Mouse (Mus musculus): ENCODE measurements at regions not wholly inside any gene's neighbourhood (a gene's known extent, or its start where the extent isn't known, plus 50 kb on each side); places are given as distances from the start of the nearest gene placed in this dataset.

DNA sequence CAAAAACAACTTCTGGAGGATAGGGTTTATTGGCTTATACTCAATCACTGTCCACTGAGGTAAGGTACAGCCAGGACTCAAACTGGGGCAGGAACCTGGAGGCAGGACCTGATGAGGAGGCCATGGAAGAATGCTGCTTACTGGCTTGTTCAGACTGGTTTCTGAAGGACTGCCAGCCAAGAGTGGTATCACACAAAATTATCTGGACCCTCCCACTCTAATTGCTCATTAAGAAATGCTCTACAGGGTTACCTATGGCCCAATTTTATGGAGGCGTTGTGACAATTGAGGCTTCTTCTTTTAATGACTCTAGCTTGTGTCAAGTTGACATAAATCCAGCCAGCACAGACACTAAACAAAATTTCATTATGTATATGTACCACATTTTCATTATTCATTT lies 158.5 kb upstream of the Gm11042 start:
- TF ChIP-seq EP300 (IDR thresholded peaks at IDR 0.05; ENCODE audit: low read depth): no peak
- TF ChIP-seq CTCF (IDR thresholded peaks at IDR 0.05; ENCODE audit: low read depth): no peak
- Histone ChIP-seq H3K4me1 (ENCODE audit: insufficient read depth) (no peaks in the 10 kb centered on the region), H3K36me3 (replicated peaks; ENCODE audit: insufficient read depth, low read length) (no peaks in the 10 kb centered on the region), H3K4me2 (ENCODE audit: low read depth, low read length) (no peak overlapping the region), H3K9me3 (ENCODE audit: low read length) (no peaks in the 10 kb centered on the region), H3K27ac (ENCODE audit: low read depth) (no peak overlapping the region), H3K9ac (replicated peaks) (no peak overlapping the region), H3K4me3 (ENCODE audit: low read depth, low read length) (no peak overlapping the region), H3K27me3 (ENCODE audit: insufficient read depth, low read length) (no peaks in the 10 kb centered on the region)
- 80% methylated on average over 1 of the region's 1 CpGs for WGBS (ENCODE audit: insufficient replicate concordance)
- no peak for ATAC-seq
- DNase-seq: no peak

DNA sequence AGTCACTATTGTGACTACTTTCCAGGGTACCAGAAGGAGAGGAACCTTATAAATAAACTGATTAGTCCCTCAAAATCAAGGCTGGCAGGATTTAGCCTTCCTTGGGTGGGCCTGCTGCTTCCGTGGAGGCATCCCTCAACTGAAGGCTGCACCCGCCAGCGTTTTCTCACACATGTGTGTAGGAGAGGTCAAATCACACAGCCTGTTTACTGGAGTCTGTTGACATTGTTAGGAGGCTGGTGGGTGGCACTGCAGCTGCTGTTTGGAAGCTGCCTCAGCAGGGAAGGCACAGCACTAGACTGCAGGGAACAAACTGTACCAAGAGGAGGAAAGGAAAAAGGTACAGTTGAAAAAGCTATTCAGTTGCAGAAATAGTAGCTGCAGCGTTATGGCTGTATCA lies 142.3 kb upstream of the Gm11042 start:
- ATAC-seq (no peak), DNase-seq (no peak)
- TF ChIP-seq CTCF (IDR thresholded peaks at IDR 0.05; ENCODE audit: low read depth): no peak
- TF ChIP-seq EP300 (IDR thresholded peaks at IDR 0.05; ENCODE audit: low read depth): no peak
- WGBS (ENCODE audit: insufficient replicate concordance): 45% methylated on average over 4 of the region's 4 CpGs
- H3K4me2 ChIP-seq (ENCODE audit: low read depth, low read length): no peak overlapping the region
- no peaks in the 10 kb centered on the region for H3K4me1 ChIP-seq (ENCODE audit: insufficient read depth)
- no peaks in the 10 kb centered on the region for H3K9me3 ChIP-seq (ENCODE audit: low read length)
- H3K27ac ChIP-seq (ENCODE audit: low read depth): no peak overlapping the region
- H3K27me3 ChIP-seq (ENCODE audit: insufficient read depth, low read length): no peaks in the 10 kb centered on the region
- no peak overlapping the region for H3K4me3 ChIP-seq (ENCODE audit: low read depth, low read length)
- no peak overlapping the region for H3K9ac ChIP-seq (replicated peaks)
- H3K36me3 ChIP-seq (replicated peaks; ENCODE audit: insufficient read depth, low read length): no peaks in the 10 kb centered on the region

GRCm38 (mm10) chr12:74452375-74453090 lies 136.3 kb upstream of the Gm11042 start:
- no peak overlapping the region for H3K4me2 ChIP-seq (ENCODE audit: low read depth, low read length)
- 61% methylated on average over 4 of the region's 4 CpGs for WGBS (ENCODE audit: insufficient replicate concordance)
- no peak for DNase-seq
- no peak overlapping the region for H3K4me3 ChIP-seq (ENCODE audit: low read depth, low read length)
- H3K36me3 ChIP-seq (replicated peaks; ENCODE audit: insufficient read depth, low read length): no peaks in the 10 kb centered on the region
- H3K9ac ChIP-seq (replicated peaks): no peak overlapping the region
- no peaks in the 10 kb centered on the region for H3K9me3 ChIP-seq (ENCODE audit: low read length)
- TF ChIP-seq EP300 (IDR thresholded peaks at IDR 0.05; ENCODE audit: low read depth): no peak
- TF ChIP-seq CTCF (IDR thresholded peaks at IDR 0.05; ENCODE audit: low read depth): no peak
- H3K4me1 ChIP-seq (ENCODE audit: insufficient read depth): no peaks in the 10 kb centered on the region
- no peak overlapping the region for H3K27ac ChIP-seq (ENCODE audit: low read depth)
- ATAC-seq: no peak
- no peaks in the 10 kb centered on the region for H3K27me3 ChIP-seq (ENCODE audit: insufficient read depth, low read length)

GRCm38 (mm10) chr12:74448248-74448647 lies 132.1 kb upstream of the Gm11042 start:
- no peaks in the 10 kb centered on the region for H3K27me3 ChIP-seq (ENCODE audit: insufficient read depth, low read length)
- no peak overlapping the region for H3K4me3 ChIP-seq (ENCODE audit: low read depth, low read length)
- ATAC-seq (no peak), DNase-seq (no peak)
- no peak overlapping the region for H3K9ac ChIP-seq (replicated peaks)
- H3K9me3 ChIP-seq (ENCODE audit: low read length): no peaks in the 10 kb centered on the region
- no peak for TF ChIP-seq CTCF (IDR thresholded peaks at IDR 0.05; ENCODE audit: low read depth)
- no peak for TF ChIP-seq EP300 (IDR thresholded peaks at IDR 0.05; ENCODE audit: low read depth)
- no peak overlapping the region for H3K27ac ChIP-seq (ENCODE audit: low read depth)
- 68% methylated on average over 4 of the region's 4 CpGs for WGBS (ENCODE audit: insufficient replicate concordance)
- no peaks in the 10 kb centered on the region for H3K36me3 ChIP-seq (replicated peaks; ENCODE audit: insufficient read depth, low read length)
- H3K4me2 ChIP-seq (ENCODE audit: low read depth, low read length): no peak overlapping the region
- no peaks in the 10 kb centered on the region for H3K4me1 ChIP-seq (ENCODE audit: insufficient read depth)

DNA sequence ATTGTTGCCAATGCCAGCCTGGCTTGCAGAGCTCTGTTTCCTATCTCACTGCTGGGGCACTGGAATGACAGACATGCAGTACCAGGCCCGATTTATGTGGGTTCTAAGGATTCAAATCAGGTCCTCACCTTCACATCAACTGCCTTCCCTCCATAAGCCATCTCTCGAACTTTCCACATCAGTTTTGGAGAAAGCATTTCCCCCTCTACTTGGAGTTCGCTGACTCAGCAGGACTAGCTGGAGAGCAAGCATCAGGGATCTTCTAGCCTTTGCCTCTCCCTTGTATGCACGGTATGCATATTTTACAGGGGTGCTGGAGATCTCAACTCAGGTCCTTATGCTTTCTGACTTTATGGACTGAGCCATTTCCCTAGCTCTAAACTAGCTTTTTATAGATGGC lies 118.7 kb upstream of the Gm11042 start:
- no peak overlapping the region for H3K4me2 ChIP-seq (ENCODE audit: low read depth, low read length)
- H3K4me3 ChIP-seq (ENCODE audit: low read depth, low read length): no peak overlapping the region
- DNase-seq: no peak
- no peaks in the 10 kb centered on the region for H3K27me3 ChIP-seq (ENCODE audit: insufficient read depth, low read length)
- no peaks in the 10 kb centered on the region for H3K4me1 ChIP-seq (ENCODE audit: insufficient read depth)
- no peak overlapping the region for H3K9ac ChIP-seq (replicated peaks)
- no peak overlapping the region for H3K27ac ChIP-seq (ENCODE audit: low read depth)
- H3K9me3 ChIP-seq (ENCODE audit: low read length): no peaks in the 10 kb centered on the region
- ATAC-seq: no peak
- TF ChIP-seq EP300 (IDR thresholded peaks at IDR 0.05; ENCODE audit: low read depth): no peak
- TF ChIP-seq CTCF (IDR thresholded peaks at IDR 0.05; ENCODE audit: low read depth): no peak
- WGBS (ENCODE audit: insufficient replicate concordance): 67% methylated on average over 4 of the region's 4 CpGs
- no peaks in the 10 kb centered on the region for H3K36me3 ChIP-seq (replicated peaks; ENCODE audit: insufficient read depth, low read length)

DNA sequence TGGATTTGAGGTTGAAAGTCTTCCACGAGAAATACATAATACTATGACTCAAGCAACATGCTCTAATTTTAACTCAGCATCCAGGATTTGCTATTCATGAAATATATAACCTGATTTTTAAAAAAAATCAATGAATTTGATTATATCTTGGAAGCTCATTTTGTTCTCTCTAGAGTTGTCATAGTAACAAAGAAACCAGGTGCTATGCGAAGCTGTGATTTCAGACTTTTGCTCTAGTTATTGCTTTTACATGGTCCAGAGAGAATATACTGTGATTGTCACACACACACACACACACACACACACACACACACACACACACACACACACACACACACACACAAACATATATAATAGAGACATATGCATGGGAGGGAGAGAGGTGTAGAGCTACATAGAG lies 98.5 kb upstream of the Gm11042 start:
- DNase-seq: no peak
- Histone ChIP-seq H3K27me3 (ENCODE audit: insufficient read depth, low read length) (no peaks in the 10 kb centered on the region), H3K4me3 (ENCODE audit: low read depth, low read length) (no peak overlapping the region), H3K4me2 (ENCODE audit: low read depth, low read length) (no peak overlapping the region), H3K27ac (ENCODE audit: low read depth) (no peak overlapping the region), H3K36me3 (replicated peaks; ENCODE audit: insufficient read depth, low read length) (no peaks in the 10 kb centered on the region), H3K9me3 (ENCODE audit: low read length) (no peaks in the 10 kb centered on the region), H3K4me1 (ENCODE audit: insufficient read depth) (no peaks in the 10 kb centered on the region), H3K9ac (replicated peaks) (no peak overlapping the region)
- ATAC-seq: no peak
- TF ChIP-seq EP300 (IDR thresholded peaks at IDR 0.05; ENCODE audit: low read depth) (no peak), CTCF (IDR thresholded peaks at IDR 0.05; ENCODE audit: low read depth) (no peak)
- WGBS (ENCODE audit: insufficient replicate concordance): 75% methylated on average over 2 of the region's 2 CpGs

Measured in liver, postnatal 0 days (tissue).